19 mouse cellular contexts compared by ENCODE assay signal in genomic region chr1:64524661-64525060, GRCm38 (mm10). TPM values are rescaled to one million over a fixed set of nuclear protein-coding genes. Genes with fewer than 3 reads are reported as not detected.
DNase-seq lines count a peak whose midpoint lies in the region; ATAC-seq and TF ChIP-seq lines count a peak whose summit lies in the region.
"Had no signal": no experiment of that assay in that cellular context is flagged by ENCODE, and none has a peak within 500 bp of the region (broad histone marks: within the 10 kb centered on the region; RNA-seq: fewer than 3 reads in every experiment).

No protein-coding gene starts in this region.

- H3K9me3 ChIP-seq in liver, embryonic 11.5 days (ENCODE audit: control insufficient read depth, low read length), result no peaks in the 10 kb centered on the region
- H3K9me3 ChIP-seq in forebrain, postnatal 0 days (ENCODE audit: low read length), result no peaks in the 10 kb centered on the region
- H3K9me3 ChIP-seq: embryonic facial prominence, embryonic 12.5 days; forebrain, embryonic 12.5 days; heart, embryonic 13.5 days; hindbrain, embryonic 15.5 days had no signal

- TF ChIP-seq CTCF in forebrain, postnatal 0 days (IDR thresholded peaks at IDR 0.05; ENCODE audit: low read depth), result no peak

- 77% methylated on average over 2 of the region's 2 CpGs for WGBS in liver, embryonic 11.5 days
- 79% methylated on average over 2 of the region's 2 CpGs for WGBS in forebrain, postnatal 0 days

- peak; percentile 35 for DNase-seq in liver
- DNase-seq in liver, embryonic 11.5 days (ENCODE audit: low spot score), result no peak
- peak; percentile 16 for DNase-seq in MEL-GATA-1-ER (ENCODE audit: extremely low read depth, low read depth)
- DNase-seq in urinary bladder, postnatal 36 days (ENCODE audit: low spot score in 2 of 2), result no peak
- DNase-seq in layer of hippocampus, adult 18-20 months (ENCODE audit: low spot score in 2 of 2), result no peak
- no peak for DNase-seq in forebrain, postnatal 0 days
- DNase-seq: adrenal gland, postnatal 14 days; cerebellum, adult 11-12 months; cerebellum, adult 9-10 months; cerebellum, postnatal 25 days; gastrocnemius, postnatal 14 days; heart, postnatal 36 days had no signal

- no peak for ATAC-seq in liver, embryonic 11.5 days (replicated peaks; ENCODE audit: low FRiP score)
- 0 out of 2 replicates have a peak, but pooled peaks have one; percentile 24 for ATAC-seq in granulocyte monocyte progenitor cell, adult 5-6 weeks (replicated peaks; ENCODE audit: poor library complexity, severe bottlenecking)
- no peak for ATAC-seq in forebrain, postnatal 0 days
- ATAC-seq: CD4-positive, CD25-positive, alpha-beta regulatory T cell, adult 4 months; forebrain, embryonic 16.5 days had no signal

- no peaks in the 10 kb centered on the region for H3K36me3 ChIP-seq in liver, embryonic 11.5 days (ENCODE audit: control insufficient read depth, insufficient read depth, low read length)
- no peaks in the 10 kb centered on the region for H3K36me3 ChIP-seq in forebrain, postnatal 0 days (ENCODE audit: insufficient read depth)
- H3K36me3 ChIP-seq: embryonic facial prominence, embryonic 12.5 days; forebrain, embryonic 12.5 days; hindbrain, embryonic 15.5 days had no signal

- no peaks in the 10 kb centered on the region for H3K4me1 ChIP-seq in liver, embryonic 11.5 days (replicated peaks; ENCODE audit: control insufficient read depth, insufficient read depth, low read length)
- H3K4me1 ChIP-seq in forebrain, postnatal 0 days (ENCODE audit: insufficient read depth), result no peaks in the 10 kb centered on the region
- H3K4me1 ChIP-seq: embryonic facial prominence, embryonic 12.5 days; forebrain, embryonic 12.5 days; hindbrain, embryonic 15.5 days had no signal

- no peak overlapping the region for H3K27ac ChIP-seq in liver, embryonic 11.5 days (ENCODE audit: low read depth, low read length)
- no peak overlapping the region for H3K27ac ChIP-seq in forebrain, postnatal 0 days (ENCODE audit: low read depth, low read length)
- H3K27ac ChIP-seq: embryonic facial prominence, embryonic 12.5 days; forebrain, embryonic 12.5 days; heart, embryonic 13.5 days; hindbrain, embryonic 15.5 days had no signal

- H3K4me3 ChIP-seq in liver, embryonic 11.5 days (ENCODE audit: low read depth, low read length), result no peak overlapping the region
- no peak overlapping the region for H3K4me3 ChIP-seq in forebrain, postnatal 0 days (ENCODE audit: low read depth, low read length)
- H3K4me3 ChIP-seq: embryonic facial prominence, embryonic 12.5 days; forebrain, embryonic 12.5 days; heart, embryonic 13.5 days; hindbrain, embryonic 15.5 days had no signal

- no peak overlapping the region for H3K9ac ChIP-seq in liver, embryonic 11.5 days (ENCODE audit: low read depth, low read length)
- no peak overlapping the region for H3K9ac ChIP-seq in forebrain, postnatal 0 days
- H3K9ac ChIP-seq: embryonic facial prominence, embryonic 12.5 days; forebrain, embryonic 12.5 days; heart, embryonic 13.5 days; hindbrain, embryonic 15.5 days had no signal

- H3K27me3 ChIP-seq in liver, embryonic 11.5 days (replicated peaks; ENCODE audit: control insufficient read depth, insufficient read depth, low read length), result no peaks in the 10 kb centered on the region
- no peaks in the 10 kb centered on the region for H3K27me3 ChIP-seq in forebrain, postnatal 0 days (ENCODE audit: insufficient read depth, low read length)
- H3K27me3 ChIP-seq: embryonic facial prominence, embryonic 12.5 days; forebrain, embryonic 12.5 days; heart, embryonic 13.5 days; hindbrain, embryonic 15.5 days had no signal

- no peak overlapping the region for H3K4me2 ChIP-seq in liver, embryonic 11.5 days
- H3K4me2 ChIP-seq in forebrain, postnatal 0 days (ENCODE audit: low read depth), result no peak overlapping the region
- H3K4me2 ChIP-seq: embryonic facial prominence, embryonic 12.5 days; forebrain, embryonic 12.5 days; heart, embryonic 13.5 days; hindbrain, embryonic 15.5 days had no signal

RNA-seq across cellular contexts. Expression of gene Creb1, which starts 7.8 kb away (rescaled TPM):
- 31.4 and 32.4 TPM in 2 replicates for polyA plus RNA-seq in liver, embryonic 11.5 days (2014; fragmentation: Nextera tagmentation; extraction: Ambion mirVana)
- 60.4 and 73.2 TPM in 2 replicates for total RNA-seq in granulocyte monocyte progenitor cell, adult 5-6 weeks (2014; fragmentation: Nextera tagmentation)
- 65.1 and 74.2 TPM in 2 replicates for total RNA-seq in granulocyte monocyte progenitor cell, adult 5-6 weeks (2017)
- total RNA-seq in layer of hippocampus, adult 18-20 months (2021), result 10 to 100 TPM; 52.8 to 59.1 TPM
- 43.7 and 75.3 TPM in 2 replicates for total RNA-seq in forebrain, postnatal 0 days (2014; rRNA removed)
- polyA plus RNA-seq in forebrain, postnatal 0 days (2015; fragmentation: Nextera tagmentation; extraction: Ambion mirVana), result 11.7 and 14.8 TPM in 2 replicates

Comparison
In these comparisons a context has a peak if more than half of its experiments do, and no peak if none do; other contexts are left out.
1. DNase-seq: peak in liver (single experiment) and MEL-GATA-1-ER (single experiment); none in liver, embryonic 11.5 days (single experiment), urinary bladder, postnatal 36 days (0 of 2), layer of hippocampus, adult 18-20 months (0 of 2) and forebrain, postnatal 0 days (single experiment).